Mouse (Mus musculus) thymus, adult 2 months (tissue): ENCODE measurements around the gene Sytl3.

ENCODE experiments used
- CTCF ChIP-seq: fragments of 200-500 bp; IDR thresholded peaks from 2 replicates; pipeline ENCODE4 v1.5.1; 2012; ENCODE audit warnings: mild to moderate bottlenecking, control low read depth, low read length, moderate library complexity, borderline replicate concordance; ENCODE audit not compliant: control insufficient read depth, poor library complexity, insufficient read depth; ENCODE audit errors: extremely low read depth
- POLR2A ChIP-seq: fragments of 200-500 bp; IDR thresholded peaks from 2 replicates; pipeline ENCODE4 v1.6.1; 2012; ENCODE audit warnings: mild to moderate bottlenecking, low read length, control low read depth, moderate library complexity; ENCODE audit not compliant: control insufficient read depth, poor library complexity, insufficient read depth; ENCODE audit errors: extremely low read depth

DNA sequence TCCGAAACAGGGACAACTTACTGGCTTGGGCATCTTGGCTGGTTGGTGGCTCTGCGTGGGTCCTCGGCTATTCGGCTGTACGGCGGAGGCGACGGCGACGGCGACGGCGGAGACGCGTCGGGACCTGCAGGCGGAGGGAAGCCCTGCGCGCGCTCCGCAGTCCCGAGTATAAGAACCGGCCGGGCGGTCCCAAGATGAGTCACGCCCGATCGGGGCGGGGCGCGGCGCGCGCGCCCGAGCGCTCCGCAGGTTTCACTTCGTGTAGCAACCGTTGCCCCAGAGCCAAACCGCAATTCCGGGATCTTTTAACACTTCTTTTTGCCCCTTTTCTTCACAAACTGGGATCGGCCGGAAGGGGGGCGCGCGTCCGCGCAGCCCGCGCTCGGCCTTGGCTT, 123.7 kb downstream of the Sytl3 start, which contains the start of gene Ezr:
- TF ChIP-seq CTCF: no peak
- TF ChIP-seq POLR2A: peak; percentile 99
